Mouse (Mus musculus): ENCODE data around the gene Pramel6. TPM values are rescaled to one million over a fixed set of nuclear protein-coding genes. Genes with fewer than 3 reads are reported as not detected.
"Not testable (repeated sequence)": the region's sequence is repeated elsewhere in the genome, so short reads cannot be mapped to it uniquely, and the experiment has no call there.

The Pramel6 gene
- not detected in 2 replicates for polyA plus RNA-seq (2012; rRNA removed)

GRCm38 (mm10) chr2:87506265-87506664 lies at the start of gene Pramel6:
Pramel6 (plus strand) TSS chr2:87506565.
- DNase-seq (ENCODE audit: low read depth): no peak

- DNase-seq (ENCODE audit: low read depth): no peak
Observed at GRCm38 (mm10) chr2:87461769-87462168, 44.6 kb upstream of the Pramel6 start.

- no peak for DNase-seq (ENCODE audit: low read depth)
Observed at GRCm38 (mm10) chr2:87480207-87480606, 26.2 kb upstream of the Pramel6 start.

GRCm38 (mm10) chr2:87481158-87481557 lies 25.2 kb upstream of the Pramel6 start:
- no peak for DNase-seq (ENCODE audit: low read depth)

- no peak for DNase-seq (ENCODE audit: low read depth)
Observed at GRCm38 (mm10) chr2:87482276-87482675, 24.1 kb upstream of the Pramel6 start.

DNA sequence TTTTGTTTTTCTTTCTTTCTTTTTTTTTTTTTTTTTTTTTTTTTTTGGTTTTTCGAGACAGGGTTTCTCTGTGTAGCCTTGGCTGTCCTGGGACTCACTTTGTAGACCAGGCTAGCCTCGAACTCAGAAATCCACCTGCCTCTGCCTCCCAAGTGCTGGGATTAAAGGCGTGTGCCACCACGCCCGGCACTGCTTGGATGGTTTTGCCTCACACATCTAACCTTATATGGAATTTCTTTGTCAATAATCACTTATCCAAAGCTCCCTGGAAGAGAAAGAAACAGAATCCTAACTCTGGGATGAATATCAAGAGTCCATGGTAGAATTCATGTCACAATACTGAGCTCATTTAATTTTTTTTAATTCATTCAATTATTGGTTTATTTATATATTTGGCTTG lies 9.4 kb upstream of the Pramel6 start, which contains the start of gene Pramel7:
Gene Pramel7 (minus strand): TSS at position 101 of the 400 bp plus-strand sequence.
- not testable (repeated sequence) for DNase-seq (ENCODE audit: low read depth)

DNA sequence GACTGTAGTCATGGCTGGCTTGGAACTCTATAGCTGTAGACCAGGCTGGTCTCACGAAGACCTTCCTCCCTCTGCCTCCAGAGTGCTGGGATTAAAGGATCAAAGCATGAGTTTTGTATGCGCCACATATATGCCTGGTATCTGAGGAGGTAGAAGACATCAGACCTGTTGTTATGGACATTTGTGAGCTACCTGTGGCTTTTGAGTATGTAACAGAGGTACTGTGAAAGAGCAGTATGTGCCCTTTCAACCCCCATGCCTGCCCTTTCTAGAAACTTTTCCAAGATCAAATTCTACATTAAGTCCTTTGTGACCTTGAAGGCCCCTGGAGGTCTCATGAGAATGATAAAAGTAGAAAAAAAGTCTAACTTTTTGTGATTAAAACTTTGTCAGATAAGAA lies 8.7 kb downstream of the Pramel6 start:
- no peak for DNase-seq (ENCODE audit: low read depth)

GRCm38 (mm10) chr2:87515457-87516060 lies 9.2 kb downstream of the Pramel6 start:
- DNase-seq (ENCODE audit: low read depth): no peak

DNA sequence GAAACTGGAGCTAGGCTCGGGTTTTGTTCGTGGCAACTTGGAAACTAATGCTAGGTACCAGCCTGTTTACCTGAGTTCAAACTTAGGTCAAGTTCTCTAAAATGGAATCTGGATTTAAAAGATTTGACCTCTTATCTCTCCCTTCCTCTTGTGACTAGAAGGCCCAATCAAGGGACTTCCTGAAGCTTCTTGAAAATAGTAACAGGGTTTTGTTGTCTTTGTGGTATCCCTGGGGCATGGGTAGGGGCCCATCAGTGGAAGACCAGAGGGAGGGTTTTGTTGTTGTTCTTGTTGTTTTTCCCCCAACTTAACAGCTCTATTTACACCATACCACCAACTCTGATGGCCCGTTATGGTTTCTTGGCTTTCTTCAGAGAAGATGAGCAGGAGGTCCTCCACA lies 10.2 kb downstream of the Pramel6 start:
- no peak for DNase-seq (ENCODE audit: low read depth)

DNA sequence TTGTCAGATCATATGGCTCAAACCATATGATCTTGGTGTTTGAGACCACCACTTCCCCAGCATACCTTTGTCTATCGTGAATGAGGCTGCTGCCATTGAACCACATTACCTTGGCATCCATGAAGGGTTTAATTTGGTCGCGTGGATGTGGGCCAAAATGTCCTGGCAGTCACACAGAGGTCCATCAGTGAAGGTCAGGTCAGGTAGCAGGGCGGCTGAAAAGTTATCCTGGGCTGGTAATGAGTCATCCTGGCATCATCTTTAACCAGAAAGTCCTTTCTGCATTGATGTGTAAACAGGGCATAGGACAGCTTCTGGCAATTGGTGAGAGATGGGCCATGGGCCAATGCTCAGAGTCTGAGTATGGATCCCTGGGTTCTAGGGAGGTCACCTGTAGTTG lies 14.3 kb downstream of the Pramel6 start:
- no peak for DNase-seq (ENCODE audit: low read depth)

GRCm38 (mm10) chr2:87525899-87526616 lies 19.7 kb downstream of the Pramel6 start:
- DNase-seq (ENCODE audit: low read depth): not testable (repeated sequence)

DNA sequence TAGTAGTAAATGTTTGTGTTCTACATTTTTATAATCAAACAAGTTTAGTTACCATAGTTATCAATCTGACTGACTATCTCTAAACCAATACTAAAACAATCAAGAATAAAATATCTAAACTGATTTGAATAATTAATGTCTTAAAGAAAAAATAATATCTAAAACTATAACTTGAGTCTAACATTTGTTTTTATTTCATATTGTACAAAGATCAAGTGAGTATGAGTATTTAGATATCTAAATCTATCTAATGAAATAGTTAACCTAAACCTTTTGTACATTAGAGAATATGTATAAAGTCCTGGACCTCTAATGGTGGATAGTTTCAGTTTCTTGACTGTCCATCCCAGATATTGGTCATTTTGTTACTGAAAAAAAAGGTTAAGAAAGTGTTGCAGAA lies 25.1 kb downstream of the Pramel6 start, which contains the start of gene Olfr153:
Gene Olfr153 (plus strand): TSS at position 301 of the 400 bp plus-strand sequence.
- DNase-seq (ENCODE audit: low read depth): no peak

DNA sequence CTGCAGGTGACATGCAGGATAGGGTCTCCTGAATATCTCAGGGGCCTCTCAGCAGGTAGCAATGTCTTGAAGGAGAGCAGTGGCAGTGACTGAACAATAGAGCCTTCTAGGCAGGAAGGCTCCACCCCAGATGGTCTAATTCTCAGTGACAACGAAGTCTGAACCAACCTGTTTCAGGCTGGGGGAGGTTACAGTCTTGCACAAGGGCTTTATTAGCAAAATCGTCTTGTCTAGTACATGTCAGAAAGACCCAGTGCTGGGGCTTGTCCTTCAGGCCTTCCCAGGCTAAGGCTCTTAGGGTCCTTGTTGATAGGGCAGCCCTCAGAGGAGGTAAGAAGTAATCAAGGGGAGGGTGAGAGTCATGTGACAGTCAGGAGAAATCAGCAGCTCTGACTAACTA lies 28.5 kb downstream of the Pramel6 start:
- no peak for DNase-seq (ENCODE audit: low read depth)

DNA sequence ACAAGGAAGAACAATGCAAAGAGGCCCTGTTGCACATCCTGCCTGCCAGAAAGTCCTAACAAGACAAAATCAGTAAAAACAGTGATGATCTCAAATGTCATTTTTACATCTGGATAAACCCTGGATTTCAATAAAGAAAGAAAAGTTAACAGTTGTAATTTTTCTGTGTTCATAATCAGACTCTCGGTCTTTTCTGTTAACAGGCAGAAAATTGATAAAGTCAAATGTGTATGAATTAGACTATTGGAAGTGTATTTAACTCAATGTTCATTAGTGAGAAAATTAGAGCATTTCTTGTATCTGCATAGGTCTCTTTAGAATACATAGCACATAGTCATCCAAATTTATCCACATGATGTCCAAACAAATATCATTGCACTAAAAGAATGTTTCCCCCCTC lies 39.1 kb downstream of the Pramel6 start, which contains the start of gene Olfr1128:
Gene Olfr1128 (minus strand): TSS at position 101 of the 400 bp plus-strand sequence.
- DNase-seq (ENCODE audit: low read depth): no peak

Other genes starting within 250 kb of the Pramel6 start
- gene Olfr1116, start 239.0 kb upstream of the Pramel6 start, polyA plus RNA-seq (2012; rRNA removed): not detected in 2 replicates
- not detected in 2 replicates for gene Olfr1118, start 199.0 kb upstream of the Pramel6 start, polyA plus RNA-seq (2012; rRNA removed)
- gene Olfr1120, start 151.8 kb upstream of the Pramel6 start, polyA plus RNA-seq (2012; rRNA removed): not detected in 2 replicates
- gene Olfr1121, start 136.7 kb upstream of the Pramel6 start, polyA plus RNA-seq (2012; rRNA removed): not detected in 2 replicates
- gene Olfr1122, start 120.7 kb upstream of the Pramel6 start, polyA plus RNA-seq (2012; rRNA removed): not detected in 2 replicates
- not detected in 2 replicates for gene Olfr1123, start 89.9 kb upstream of the Pramel6 start, polyA plus RNA-seq (2012; rRNA removed)
- not detected in 2 replicates for gene Olfr1124, start 76.3 kb upstream of the Pramel6 start, polyA plus RNA-seq (2012; rRNA removed)
- not detected in 2 replicates for gene Olfr1126, start 52.6 kb upstream of the Pramel6 start, polyA plus RNA-seq (2012; rRNA removed)
- gene Pramel7, start 9.5 kb upstream of the Pramel6 start, polyA plus RNA-seq (2012; rRNA removed): not detected in 2 replicates
- gene Olfr153, start 25.2 kb downstream of the Pramel6 start, polyA plus RNA-seq (2012; rRNA removed): not detected in 2 replicates
- not detected in 2 replicates for gene Olfr1128, start 39.0 kb downstream of the Pramel6 start, polyA plus RNA-seq (2012; rRNA removed)
- gene Olfr1129, start 67.3 kb downstream of the Pramel6 start, polyA plus RNA-seq (2012; rRNA removed): not detected in 2 replicates
- gene Olfr1130, start 99.6 kb downstream of the Pramel6 start, polyA plus RNA-seq (2012; rRNA removed): not detected in 2 replicates
- not detected in 2 replicates for gene Olfr1131, start 120.5 kb downstream of the Pramel6 start, polyA plus RNA-seq (2012; rRNA removed)
- not detected in 2 replicates for gene Olfr1132, start 131.0 kb downstream of the Pramel6 start, polyA plus RNA-seq (2012; rRNA removed)
- gene Olfr1133, start 140.8 kb downstream of the Pramel6 start, polyA plus RNA-seq (2012; rRNA removed): not detected in 2 replicates
- not detected in 2 replicates for gene Olfr1134, start 151.9 kb downstream of the Pramel6 start, polyA plus RNA-seq (2012; rRNA removed)
- not detected in 2 replicates for gene Olfr1135, start 167.1 kb downstream of the Pramel6 start, polyA plus RNA-seq (2012; rRNA removed)
- gene Olfr1136, start 187.4 kb downstream of the Pramel6 start, polyA plus RNA-seq (2012; rRNA removed): not detected in 2 replicates
- gene Olfr1137, start 206.6 kb downstream of the Pramel6 start, polyA plus RNA-seq (2012; rRNA removed): not detected in 2 replicates
- gene Olfr1138, start 233.4 kb downstream of the Pramel6 start, polyA plus RNA-seq (2012; rRNA removed): not detected in 2 replicates
- gene Olfr1140, start 237.2 kb downstream of the Pramel6 start, polyA plus RNA-seq (2012; rRNA removed): not detected in 2 replicates
- gene Olfr1141, start 247.4 kb downstream of the Pramel6 start, polyA plus RNA-seq (2012; rRNA removed): not detected in 2 replicates